Mouse (Mus musculus) c-Kit-positive CD71-positive TER-119-positive erythroid progenitor cells, embryonic 14.5 days (primary cell): Measurements from ENCODE around the gene Hspbp1.
A peak's percentile ranks its signal among the peaks of the same experiment; 100 is the strongest.

Source experiments
- DNase-seq: peaks from one replicate; pipeline ENCODE4 v3.0.0-alpha.2; 2013; ENCODE audit warnings: low spot score

Gene Hspbp1

GRCm38 (mm10) chr7:4630198-4630597 is 54.7 kb downstream of the Hspbp1 start:
- peak; percentile 84 for DNase-seq

DNA sequence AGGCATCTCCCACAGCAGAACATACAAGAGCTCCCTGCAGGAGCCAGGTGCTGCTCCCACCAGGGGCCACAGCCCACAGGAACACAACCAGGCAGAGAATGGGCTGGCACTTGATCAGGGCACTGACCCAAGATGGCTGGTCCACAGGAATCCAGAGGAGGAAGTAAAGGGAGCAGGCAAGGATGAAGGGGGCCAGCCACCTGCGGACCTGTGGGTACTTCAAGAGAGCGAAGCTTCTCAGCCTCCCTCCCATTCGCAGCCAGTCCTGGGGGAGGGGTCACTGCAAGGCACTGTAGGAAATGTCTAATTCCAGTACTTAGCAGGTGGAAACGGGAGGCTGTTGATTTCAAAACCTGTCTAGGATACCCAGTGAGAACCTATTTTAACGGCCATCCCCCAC is 55.3 kb downstream of the Hspbp1 start:
- no peak for DNase-seq

DNA sequence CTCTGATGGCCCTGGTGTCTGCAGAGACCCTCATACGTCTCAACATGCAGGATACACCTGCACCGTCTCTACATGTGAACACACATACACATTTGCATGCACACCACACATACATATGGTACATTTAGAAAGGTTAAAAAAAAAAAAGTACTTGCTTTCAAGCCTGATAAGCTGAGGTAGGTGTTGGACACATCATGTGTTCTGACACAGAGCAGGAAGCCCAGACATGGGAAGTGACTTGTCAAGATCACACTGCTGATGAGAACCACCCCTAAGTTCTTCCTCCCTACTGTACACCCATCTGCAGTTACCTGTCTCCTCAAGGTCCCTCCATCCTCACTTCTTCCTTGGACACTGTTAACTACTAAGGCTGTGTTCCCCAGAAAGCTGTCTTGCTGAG is 58.9 kb downstream of the Hspbp1 start:
- DNase-seq = no peak

DNA sequence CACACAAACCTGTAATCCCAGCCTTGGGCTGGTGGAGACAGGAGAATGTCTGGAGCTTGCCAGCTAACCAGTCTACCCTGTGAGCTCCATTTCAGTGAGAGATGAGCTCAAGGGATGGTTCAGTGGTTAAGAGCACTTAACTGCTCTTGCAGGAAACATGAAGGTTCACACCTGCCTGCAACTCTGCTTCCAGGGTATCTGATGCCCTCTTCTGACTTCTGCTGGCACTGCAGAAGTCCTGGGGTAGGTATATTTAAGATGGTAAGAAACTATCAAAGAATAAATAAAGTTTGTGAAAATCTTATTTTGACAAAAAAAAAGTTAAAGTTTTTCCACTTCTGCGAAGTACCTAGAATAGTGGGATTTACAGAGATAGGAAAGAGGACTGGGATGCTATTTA is 60.5 kb downstream of the Hspbp1 start:
- DNase-seq = no peak

GRCm38 (mm10) chr7:4623544-4624189 is 61.2 kb downstream of the Hspbp1 start:
- peak; percentile 62 for DNase-seq

- peak; percentile 66 for DNase-seq
Observed at GRCm38 (mm10) chr7:4619979-4620378, 64.9 kb downstream of the Hspbp1 start.

DNA sequence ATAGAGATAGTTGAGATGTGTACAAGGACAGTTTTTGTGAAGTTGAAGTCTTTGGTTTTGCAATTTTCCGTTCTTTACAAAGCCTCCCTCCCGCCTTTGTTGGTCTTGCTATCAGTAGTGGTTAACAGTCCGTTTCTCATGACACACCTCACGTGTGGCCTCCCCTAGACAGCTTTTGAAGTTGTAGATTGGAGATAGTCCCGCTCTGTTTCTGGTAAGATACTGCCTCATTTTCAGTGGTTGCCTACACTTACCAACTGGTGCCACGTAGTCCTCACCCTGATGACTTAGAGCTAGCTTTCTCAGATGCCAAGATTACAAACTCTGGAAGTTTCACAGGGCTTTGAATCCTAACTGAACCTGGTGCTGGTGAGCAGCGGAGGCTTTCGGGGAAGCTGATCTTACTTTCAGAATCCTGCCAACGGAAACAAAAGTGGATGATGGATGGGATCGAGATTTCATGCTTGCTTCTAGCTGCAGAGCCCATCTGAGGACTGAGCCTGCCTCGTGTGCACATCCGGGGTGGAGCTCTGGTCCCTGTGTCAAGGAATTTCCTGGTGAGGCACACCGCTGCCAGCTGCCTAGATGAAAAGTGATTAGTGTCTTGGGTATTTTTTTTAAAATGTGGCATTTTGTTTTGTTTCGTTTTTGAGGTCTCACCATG is 71.0 kb downstream of the Hspbp1 start:
- DNase-seq = no peak

DNA sequence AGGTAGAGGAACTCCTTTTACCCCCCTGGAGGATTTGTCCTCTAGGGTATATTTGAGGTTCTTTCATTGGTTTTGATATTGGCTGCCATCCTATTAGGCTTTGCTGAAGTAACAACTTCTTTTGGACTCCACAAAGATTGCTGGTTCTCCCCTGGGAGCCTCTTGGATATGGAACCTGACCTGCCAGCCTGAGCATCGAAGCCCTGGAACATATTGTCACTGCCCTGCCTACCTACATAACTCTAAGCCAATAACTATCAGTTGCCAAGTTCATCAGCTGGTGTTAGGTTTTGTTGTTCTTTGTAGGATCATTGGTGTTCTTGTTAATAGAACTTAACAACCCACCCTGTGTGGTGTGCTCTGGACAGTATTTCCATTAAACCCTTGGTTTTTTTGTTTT is 71.9 kb downstream of the Hspbp1 start:
- no peak for DNase-seq

DNA sequence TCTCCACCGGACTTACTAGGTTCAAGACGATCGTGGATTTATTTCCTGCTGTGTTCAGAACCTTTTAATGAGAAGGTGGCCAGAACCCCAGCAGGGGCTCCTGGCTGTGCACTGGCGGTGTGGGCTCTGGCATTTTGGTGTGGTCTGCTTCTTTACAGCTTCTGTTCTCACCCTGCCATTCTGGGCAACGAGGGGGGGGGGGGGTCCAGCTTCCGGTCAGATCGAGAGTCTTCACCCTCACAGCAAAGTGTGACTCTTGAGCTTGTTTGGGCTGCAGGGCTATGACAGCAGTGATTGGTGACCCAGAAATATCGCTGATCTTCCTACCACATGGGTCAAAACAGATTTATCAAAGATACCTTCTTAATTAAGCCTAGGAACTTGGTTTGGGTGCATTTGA is 72.5 kb downstream of the Hspbp1 start:
- DNase-seq = no peak

GRCm38 (mm10) chr7:4611921-4612341 is 72.9 kb downstream of the Hspbp1 start:
- no peak for DNase-seq

- no peak for DNase-seq
Observed at GRCm38 (mm10) chr7:4611511-4611910, 73.4 kb downstream of the Hspbp1 start.
